Mouse (Mus musculus): ENCODE data around the gene Mllt10.
A peak's percentile ranks its signal among the peaks of the same experiment; 100 is the strongest.

Mllt10 gene

DNA sequence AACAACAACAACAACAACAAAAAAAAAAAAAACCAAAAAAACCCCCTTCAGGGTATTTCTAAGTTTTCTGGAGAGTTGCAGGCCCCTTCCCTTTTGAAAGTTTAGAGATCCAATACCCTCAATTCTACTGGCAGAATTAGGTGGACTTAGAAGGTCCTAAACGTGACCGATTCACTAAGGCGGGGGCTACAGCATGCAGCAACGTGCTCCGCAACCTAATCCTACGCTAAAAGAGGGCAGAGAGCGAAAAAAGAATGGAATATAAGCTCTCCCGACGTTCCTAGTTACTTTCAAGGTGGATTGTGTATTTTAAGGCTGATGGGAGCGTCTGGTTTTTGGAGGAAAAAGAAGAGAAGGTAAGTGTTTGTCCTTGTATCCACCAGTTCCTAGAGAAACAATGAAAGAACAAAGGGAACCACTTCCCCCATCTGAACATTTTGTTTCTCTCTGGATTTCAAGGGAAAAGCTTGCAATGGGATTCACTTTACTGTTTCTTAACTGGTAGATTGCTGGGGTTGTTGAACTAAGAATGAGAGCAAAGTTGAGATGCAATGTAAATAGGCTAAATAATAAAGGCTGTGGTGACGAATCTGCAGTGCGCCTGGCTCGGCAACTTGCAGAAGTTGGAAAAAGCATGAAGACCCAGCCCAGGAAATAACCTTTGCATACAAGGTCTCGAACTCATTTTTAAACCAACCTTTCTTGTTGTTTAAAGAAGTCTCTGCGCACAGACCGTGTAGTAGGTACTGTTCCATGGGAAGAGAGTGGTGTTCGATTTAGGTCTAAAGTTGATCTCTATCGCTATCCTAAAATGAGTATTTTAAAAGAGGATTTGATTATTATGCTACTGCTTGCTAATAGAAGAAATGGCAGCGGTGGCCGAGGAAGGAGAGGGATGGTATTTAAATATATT lies at the start of gene Mllt10:
Mllt10 (plus strand) TSS at position 222 of the 913 bp plus-strand sequence.
- no peak for DNase-seq (ENCODE audit: low read depth in 2 of 2, low spot score in 2 of 2)

GRCm38 (mm10) chr2:18011226-18011625 lies 43.8 kb upstream of the Mllt10 start:
- no peak for DNase-seq (ENCODE audit: low read depth in 2 of 2, low spot score in 2 of 2)

GRCm38 (mm10) chr2:18012866-18013265 lies 42.2 kb upstream of the Mllt10 start:
- DNase-seq (ENCODE audit: low read depth in 2 of 2, low spot score in 2 of 2): no peak

DNA sequence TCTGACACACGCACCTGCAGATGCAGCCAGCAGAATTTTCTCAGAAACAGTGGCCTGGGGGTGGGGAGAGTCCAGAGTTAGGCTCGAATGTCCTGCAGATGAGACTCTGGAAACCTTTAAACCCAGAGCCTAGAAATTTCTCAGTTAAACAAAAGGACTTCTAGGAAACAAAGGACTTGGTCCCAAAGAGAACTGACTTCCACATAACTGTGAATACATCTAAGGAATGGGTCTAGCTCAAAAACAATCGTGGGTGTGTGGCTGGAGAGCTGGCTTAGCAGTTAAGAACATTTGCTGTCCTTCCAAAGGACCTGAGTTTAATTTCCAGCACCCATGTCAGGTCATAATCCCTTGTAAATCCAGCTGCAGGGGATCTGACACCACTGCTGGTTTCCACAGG lies 39.5 kb upstream of the Mllt10 start:
- no peak for DNase-seq (ENCODE audit: low read depth in 2 of 2, low spot score in 2 of 2)

DNA sequence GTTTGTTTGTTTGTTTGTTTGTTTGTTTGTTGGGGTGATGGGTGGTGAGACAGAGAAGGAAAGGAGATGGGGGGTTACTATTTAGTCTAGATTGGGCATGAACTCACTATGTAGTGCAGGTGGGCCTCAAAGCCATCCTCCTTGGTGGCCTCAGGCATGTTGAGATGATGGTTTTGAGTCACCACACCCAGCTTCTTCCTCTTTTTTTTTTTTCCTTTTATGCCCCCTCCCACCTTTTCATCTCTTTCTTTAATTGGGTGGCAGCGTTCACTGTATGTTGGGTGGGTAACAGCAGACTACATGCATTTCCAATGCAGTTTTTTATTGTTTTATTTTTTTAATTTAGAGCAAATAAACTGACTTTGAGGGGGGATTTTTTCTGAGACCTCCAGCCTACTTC lies 38.4 kb upstream of the Mllt10 start:
- DNase-seq (ENCODE audit: low read depth in 2 of 2, low spot score in 2 of 2): no peak

DNA sequence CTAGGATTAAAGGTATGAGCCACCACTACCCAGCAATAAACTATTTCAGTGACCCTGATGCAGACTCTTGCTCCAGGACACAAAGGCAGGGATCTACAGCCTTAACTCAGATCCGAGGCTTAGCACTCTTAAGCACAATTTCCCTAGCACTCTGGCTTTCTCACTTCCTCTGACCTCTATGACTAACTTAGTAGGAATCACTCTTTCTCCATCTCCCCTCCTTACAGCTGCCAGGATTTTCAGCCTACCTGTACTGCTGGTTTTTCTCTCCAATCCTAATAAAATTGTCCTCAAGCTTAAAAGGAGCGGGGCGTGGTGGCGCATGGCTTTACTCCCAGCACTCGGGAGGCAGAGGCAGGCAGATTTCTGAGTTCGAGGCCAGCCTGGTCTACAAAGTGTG lies 37.7 kb upstream of the Mllt10 start:
- no peak for DNase-seq (ENCODE audit: low read depth in 2 of 2, low spot score in 2 of 2)

GRCm38 (mm10) chr2:18019122-18019521 lies 35.9 kb upstream of the Mllt10 start:
- no peak for DNase-seq (ENCODE audit: low read depth in 2 of 2, low spot score in 2 of 2)

GRCm38 (mm10) chr2:18022886-18023285 lies 32.2 kb upstream of the Mllt10 start:
- no peak for DNase-seq (ENCODE audit: low read depth in 2 of 2, low spot score in 2 of 2)

GRCm38 (mm10) chr2:18025116-18025515 lies 29.9 kb upstream of the Mllt10 start:
- no peak for DNase-seq (ENCODE audit: low read depth in 2 of 2, low spot score in 2 of 2)

GRCm38 (mm10) chr2:18025781-18026115 lies 29.3 kb upstream of the Mllt10 start:
- no peak for DNase-seq (ENCODE audit: low read depth in 2 of 2, low spot score in 2 of 2)

DNA sequence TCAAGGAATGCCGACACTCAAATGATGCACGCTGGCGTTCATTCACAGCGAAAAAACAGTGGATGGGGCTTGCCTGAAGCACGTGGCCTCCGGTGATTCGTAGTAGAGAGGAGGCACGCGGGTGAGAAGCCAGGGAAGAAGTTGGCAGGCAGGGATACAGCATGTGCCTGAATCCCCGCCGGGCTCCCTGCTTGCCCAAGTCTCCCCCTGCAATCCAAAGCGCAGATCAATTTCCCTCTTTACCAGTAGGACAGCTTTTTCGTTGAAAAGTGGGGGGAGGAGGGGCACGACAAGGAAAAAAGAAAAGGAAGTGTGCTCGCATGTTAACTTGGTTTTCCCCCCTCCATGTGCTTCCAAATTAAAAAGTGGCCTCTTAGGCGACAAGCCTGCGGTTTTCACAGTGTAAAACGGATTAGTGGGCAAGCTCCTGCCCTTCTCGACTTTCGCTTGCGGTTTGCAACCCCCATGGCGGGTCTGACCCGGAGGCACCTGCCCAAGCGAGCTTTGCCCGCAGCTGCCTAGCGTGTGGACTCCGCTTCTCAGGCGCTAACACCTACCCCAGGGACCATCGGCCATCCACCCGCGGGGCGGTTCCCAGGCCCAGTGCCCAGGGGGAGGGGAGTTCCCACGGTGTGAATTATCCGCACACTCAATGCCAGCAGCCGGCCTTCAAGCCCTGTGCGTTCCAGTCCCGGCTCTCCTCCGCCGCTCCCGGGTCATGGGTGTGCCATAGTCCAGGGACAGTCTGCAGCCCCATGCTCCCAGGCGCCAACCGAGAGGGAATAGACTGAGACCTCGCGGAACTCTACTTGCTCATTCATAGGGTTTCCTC lies 28.7 kb upstream of the Mllt10 start:
- no peak for DNase-seq (ENCODE audit: low read depth in 2 of 2, low spot score in 2 of 2)

DNA sequence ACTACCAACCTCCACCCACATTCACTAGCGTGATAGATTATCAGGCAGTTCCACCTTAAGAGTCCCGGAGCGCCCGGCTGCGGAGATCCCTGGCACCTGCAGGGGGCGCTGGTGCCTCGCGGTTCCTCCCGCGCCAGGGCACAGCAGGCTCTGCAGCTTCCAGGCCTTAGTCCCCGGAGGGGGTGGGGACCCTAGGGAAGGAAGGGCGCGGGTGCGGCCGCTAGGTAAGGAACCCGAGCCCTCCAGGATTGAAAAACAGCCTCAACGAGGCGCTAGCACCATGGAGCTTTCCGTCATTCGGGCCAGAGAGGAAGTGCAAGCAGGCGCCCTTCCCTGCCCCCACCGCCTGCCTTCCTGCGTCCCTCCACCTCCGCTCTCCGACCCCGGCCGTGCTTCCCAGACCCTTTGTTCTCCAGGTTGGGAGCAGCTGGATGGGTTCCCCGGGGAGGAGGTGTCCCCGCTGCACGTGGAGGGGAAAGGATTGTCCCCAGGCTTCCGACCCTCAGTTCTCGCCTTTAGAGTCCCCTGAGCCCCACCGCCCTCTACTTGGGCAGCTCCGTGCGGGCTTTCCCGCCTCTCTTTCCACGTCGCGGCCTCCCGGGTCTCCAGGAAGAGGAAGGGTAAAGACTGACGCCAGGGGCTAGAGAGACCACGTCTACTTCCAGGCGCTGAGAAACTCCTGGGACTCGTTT lies 27.4 kb upstream of the Mllt10 start:
- peak; percentile 90 to 93 for DNase-seq (ENCODE audit: low read depth in 2 of 2, low spot score in 2 of 2)

- peak in 1 of 2 experiments; percentile 51 for DNase-seq (ENCODE audit: low read depth in 2 of 2, low spot score in 2 of 2)
These were observed 26.7 kb upstream of the Mllt10 start for GRCm38 (mm10) chr2:18028140-18029021.

DNA sequence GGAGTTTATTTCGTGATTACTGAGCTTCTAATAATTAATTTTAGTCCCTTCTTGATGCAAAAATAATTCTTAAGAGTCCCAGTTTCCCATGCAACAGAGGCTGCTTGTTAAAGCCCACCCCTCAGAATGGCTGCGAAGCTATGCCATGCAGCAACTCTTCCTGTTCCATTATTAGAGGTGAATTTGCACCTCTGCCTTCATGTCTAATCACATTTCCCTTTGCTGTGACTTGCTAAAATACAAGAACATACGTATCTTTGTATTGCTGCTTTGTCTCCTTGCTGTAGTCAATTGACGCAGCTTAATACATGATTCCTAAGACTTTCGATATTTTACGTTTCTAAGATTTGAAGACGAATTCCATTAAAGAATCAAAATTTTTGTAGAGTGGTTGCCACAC lies 25.4 kb upstream of the Mllt10 start:
- no peak for DNase-seq (ENCODE audit: low read depth in 2 of 2, low spot score in 2 of 2)

- DNase-seq (ENCODE audit: low read depth in 2 of 2, low spot score in 2 of 2): no peak
These were observed 24.5 kb upstream of the Mllt10 start for GRCm38 (mm10) chr2:18030581-18030980.

DNA sequence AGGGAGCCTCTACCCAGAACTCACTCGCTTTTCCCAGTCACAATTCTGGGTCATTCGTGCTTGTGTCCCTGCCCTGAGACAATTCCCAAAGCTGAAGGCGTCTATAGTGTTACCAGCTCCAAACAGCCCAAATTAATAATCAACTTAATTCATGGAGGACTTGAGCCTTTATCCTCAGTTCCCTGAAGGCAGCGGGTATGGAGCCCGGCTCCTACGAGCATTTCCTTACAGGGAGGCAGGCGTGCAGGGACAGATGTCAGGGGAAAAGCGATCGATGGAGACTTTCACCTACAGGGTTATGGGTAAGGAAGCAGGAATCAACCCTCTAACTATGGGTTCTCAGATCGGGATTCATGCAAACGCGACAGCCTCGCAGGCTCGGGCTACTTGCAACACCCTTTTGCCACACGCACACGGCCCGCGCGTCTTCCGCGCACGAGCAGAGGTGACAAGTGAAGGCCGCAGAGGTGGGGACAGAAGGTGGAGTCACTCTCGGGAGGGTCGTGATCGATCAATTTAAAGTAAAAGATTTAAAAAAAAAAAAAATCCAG lies 23.7 kb upstream of the Mllt10 start:
- no peak for DNase-seq (ENCODE audit: low read depth in 2 of 2, low spot score in 2 of 2)

GRCm38 (mm10) chr2:18031831-18032537 lies 23.1 kb upstream of the Mllt10 start:
- DNase-seq (ENCODE audit: low read depth in 2 of 2, low spot score in 2 of 2): no peak

DNA sequence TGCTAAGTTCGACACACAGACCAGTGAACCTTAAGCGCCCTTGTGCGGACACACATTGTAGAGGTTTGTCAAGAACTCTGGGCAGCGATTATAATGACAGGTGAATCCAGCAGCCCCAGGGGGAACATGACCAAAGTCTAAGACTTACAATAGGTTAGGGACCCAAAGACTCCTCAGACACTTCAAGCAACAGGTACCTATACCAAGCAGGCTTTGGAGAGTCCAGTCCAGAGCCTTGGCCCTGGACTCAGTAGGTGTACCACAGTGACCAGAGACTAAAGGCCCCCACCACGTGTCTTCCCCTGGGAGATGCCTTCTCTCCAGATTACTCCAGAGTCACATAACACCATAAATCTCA lies 22.5 kb upstream of the Mllt10 start:
- DNase-seq (ENCODE audit: low read depth in 2 of 2, low spot score in 2 of 2): no peak

DNA sequence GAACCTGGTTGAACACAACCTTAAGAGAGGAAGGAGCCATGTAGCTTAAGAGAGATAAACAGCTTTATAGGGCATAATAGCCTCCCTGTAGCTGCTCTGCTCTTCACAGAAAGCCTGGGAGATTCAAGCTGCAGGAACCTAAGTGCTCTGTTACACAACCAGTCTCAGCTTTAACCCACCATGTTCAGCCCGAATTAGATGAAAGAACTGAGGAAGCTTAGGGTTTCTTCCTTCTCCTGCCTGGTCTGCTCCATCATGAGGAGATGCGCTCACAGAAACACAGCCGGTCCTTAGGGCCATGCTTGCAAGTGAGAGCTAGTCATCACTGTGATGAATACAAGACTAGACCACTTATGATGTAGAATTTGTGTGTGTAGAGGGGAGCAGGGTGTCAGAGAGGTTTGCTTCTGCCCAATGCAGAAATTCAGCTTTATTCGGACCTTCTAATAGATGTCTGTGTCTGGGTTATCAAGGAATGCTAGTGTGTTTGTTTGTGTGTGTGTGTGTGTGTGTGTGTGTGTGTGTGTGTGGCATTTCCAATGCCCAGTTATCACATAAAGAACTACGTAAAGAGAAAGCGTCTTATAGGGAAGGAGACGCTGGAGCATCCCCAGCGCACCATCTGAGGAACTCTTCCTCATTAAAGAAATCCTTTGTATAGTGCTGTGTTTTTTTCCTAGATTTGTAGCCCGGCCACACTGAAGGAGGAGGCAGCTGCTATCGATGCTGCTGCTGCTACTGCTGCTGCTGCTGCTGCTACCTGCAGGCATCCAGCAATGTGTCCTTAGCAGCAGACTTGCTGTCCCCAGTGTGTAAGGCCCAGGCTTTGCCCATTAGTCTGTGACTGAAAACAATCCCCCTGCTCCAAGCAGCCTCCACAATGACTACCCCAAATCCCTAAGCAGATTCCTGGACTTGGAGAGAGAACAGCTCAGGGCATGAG lies 21.6 kb upstream of the Mllt10 start:
- DNase-seq (ENCODE audit: low read depth in 2 of 2, low spot score in 2 of 2): no peak

Data from CD8-positive naive resting alpha-beta T cell, adult 2 months (primary cell).